Mouse (Mus musculus): ENCODE measurements at regions not wholly inside any gene's neighbourhood (a gene's known extent, or its start where the extent isn't known, plus 50 kb on each side); places are given as distances from the start of the nearest gene placed in this dataset.

DNA sequence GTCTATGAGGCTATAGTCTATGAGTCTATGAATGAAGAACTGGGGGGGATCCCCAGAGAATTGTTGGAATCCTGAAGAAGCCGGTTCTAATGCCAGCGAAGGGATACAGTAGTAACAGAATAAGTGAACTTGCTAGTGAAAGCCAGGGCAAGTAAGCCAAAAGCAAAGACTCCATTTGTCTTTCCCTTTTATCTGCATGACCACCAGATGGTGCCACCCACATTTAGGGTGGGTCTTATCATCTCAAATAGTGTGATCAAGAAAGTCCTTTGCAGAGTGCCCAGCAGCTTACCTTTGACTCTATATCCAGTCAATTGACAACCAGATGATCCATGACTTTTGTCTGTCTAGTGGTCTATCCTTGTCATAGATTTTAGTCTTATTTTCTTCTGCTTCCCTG lies 184.2 kb upstream of the Nmur2 start:
- Histone ChIP-seq H3K27ac (ENCODE audit: low read depth) (no peak overlapping the region), H3K4me1 (replicated peaks; ENCODE audit: control insufficient read depth, insufficient read depth, low read length) (no peaks in the 10 kb centered on the region), H3K27me3 (replicated peaks; ENCODE audit: control insufficient read depth, insufficient read depth, low read length) (no peaks in the 10 kb centered on the region), H3K4me3 (ENCODE audit: low read depth, low read length) (no peak overlapping the region), H3K4me2 (ENCODE audit: low read length) (no peak overlapping the region), H3K9me3 (ENCODE audit: control insufficient read depth, low read length) (no peaks in the 10 kb centered on the region), H3K36me3 (ENCODE audit: control insufficient read depth, insufficient read depth, low read length) (no peaks in the 10 kb centered on the region), H3K9ac (ENCODE audit: low read length) (no peak overlapping the region)
- WGBS, result 84% methylated on average over 2 of the region's 2 CpGs
- no peak for ATAC-seq (replicated peaks; ENCODE audit: low FRiP score, low TSS enrichment, low read depth)
- no peak for DNase-seq (ENCODE audit: low spot score)

DNA sequence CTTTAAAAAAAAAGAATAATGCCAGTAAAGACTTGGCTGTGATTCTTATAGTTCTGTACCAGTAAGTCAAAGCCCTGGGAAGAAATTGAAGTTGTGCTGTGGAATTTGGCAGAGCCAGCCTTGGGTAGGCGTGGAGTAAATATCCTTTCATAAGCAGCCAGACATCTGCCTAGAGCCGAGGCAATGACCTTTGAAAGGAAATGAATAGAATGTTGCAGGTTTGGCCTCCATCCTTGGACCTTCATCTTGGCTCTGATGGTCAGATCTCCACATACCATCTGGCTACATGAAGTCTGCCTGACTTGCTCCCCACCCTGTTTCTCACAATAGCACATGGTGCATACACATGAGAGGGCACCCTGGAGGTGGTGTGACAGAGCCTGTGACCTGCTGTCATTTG lies 174.9 kb upstream of the Nmur2 start:
- 80% methylated on average over 2 of the region's 2 CpGs for WGBS
- H3K36me3 ChIP-seq (ENCODE audit: control insufficient read depth, insufficient read depth, low read length), result no peaks in the 10 kb centered on the region
- H3K27ac ChIP-seq (ENCODE audit: low read depth), result no peak overlapping the region
- no peaks in the 10 kb centered on the region for H3K4me1 ChIP-seq (replicated peaks; ENCODE audit: control insufficient read depth, insufficient read depth, low read length)
- no peaks in the 10 kb centered on the region for H3K9me3 ChIP-seq (ENCODE audit: control insufficient read depth, low read length)
- DNase-seq (ENCODE audit: low spot score) (no peak), ATAC-seq (replicated peaks; ENCODE audit: low FRiP score, low TSS enrichment, low read depth) (no peak)
- no peak overlapping the region for H3K9ac ChIP-seq (ENCODE audit: low read length)
- no peak overlapping the region for H3K4me2 ChIP-seq (ENCODE audit: low read length)
- H3K27me3 ChIP-seq (replicated peaks; ENCODE audit: control insufficient read depth, insufficient read depth, low read length), result no peaks in the 10 kb centered on the region
- H3K4me3 ChIP-seq (ENCODE audit: low read depth, low read length), result no peak overlapping the region

DNA sequence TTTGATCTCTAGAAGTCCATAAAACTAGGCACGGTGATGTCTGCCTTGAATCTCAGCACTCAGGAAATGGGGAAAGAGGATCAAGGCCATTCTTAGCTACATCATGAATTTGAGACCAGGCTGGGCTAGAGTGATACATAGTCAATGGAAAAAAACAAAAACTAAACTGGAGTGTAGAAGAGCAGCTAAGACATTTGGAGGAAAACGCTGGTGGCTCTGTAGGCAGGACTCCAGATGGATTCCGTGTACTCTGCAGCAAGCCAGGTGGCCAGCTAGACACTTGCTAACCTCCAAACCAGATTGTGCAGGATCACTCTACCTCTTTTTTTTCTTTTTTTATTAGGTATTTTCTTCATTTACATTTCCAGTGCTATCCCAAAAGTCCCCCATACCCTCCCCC lies 161.0 kb upstream of the Nmur2 start:
- no peaks in the 10 kb centered on the region for H3K9me3 ChIP-seq (ENCODE audit: control insufficient read depth, low read length)
- 82% methylated on average over 3 of the region's 3 CpGs for WGBS

DNA sequence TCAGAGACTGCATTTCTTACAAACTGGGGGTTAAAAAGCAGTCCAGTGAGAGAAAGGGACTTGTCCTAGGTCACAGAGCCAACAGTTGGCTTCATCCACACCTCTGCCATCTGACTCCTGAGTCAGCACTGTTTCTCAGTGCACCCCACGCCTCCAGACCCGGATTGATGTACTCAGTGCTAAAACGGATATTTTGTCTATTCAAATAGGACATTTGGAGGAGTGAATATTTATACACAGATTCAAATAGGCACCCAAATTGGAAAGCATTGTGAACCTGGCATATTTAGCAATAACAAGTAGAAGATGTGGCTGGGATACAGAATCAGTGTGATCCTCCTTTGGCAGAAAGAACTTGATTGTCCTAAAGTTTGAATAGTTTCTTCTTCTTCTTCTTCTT lies 154.5 kb upstream of the Nmur2 start:
- Histone ChIP-seq H3K27ac (ENCODE audit: low read depth) (no peak overlapping the region), H3K4me3 (ENCODE audit: low read depth, low read length) (no peak overlapping the region), H3K4me2 (ENCODE audit: low read length) (no peak overlapping the region), H3K9ac (ENCODE audit: low read length) (no peak overlapping the region), H3K4me1 (replicated peaks; ENCODE audit: control insufficient read depth, insufficient read depth, low read length) (no peaks in the 10 kb centered on the region), H3K27me3 (replicated peaks; ENCODE audit: control insufficient read depth, insufficient read depth, low read length) (no peaks in the 10 kb centered on the region), H3K9me3 (ENCODE audit: control insufficient read depth, low read length) (no peaks in the 10 kb centered on the region), H3K36me3 (ENCODE audit: control insufficient read depth, insufficient read depth, low read length) (no peaks in the 10 kb centered on the region)
- ATAC-seq (replicated peaks; ENCODE audit: low FRiP score, low TSS enrichment, low read depth) (no peak), DNase-seq (ENCODE audit: low spot score) (no peak)
- 79% methylated on average over 3 of the region's 3 CpGs for WGBS

More for the DNA sequence above, 161.0 kb upstream of the Nmur2 start:
- Histone ChIP-seq H3K4me1 (replicated peaks; ENCODE audit: control insufficient read depth, insufficient read depth, low read length) (no peaks in the 10 kb centered on the region), H3K27me3 (replicated peaks; ENCODE audit: control insufficient read depth, insufficient read depth, low read length) (no peaks in the 10 kb centered on the region), H3K4me3 (ENCODE audit: low read depth, low read length) (no peak overlapping the region), H3K9ac (ENCODE audit: low read length) (no peak overlapping the region), H3K27ac (ENCODE audit: low read depth) (no peak overlapping the region), H3K4me2 (ENCODE audit: low read length) (no peak overlapping the region), H3K36me3 (ENCODE audit: control insufficient read depth, insufficient read depth, low read length) (no peaks in the 10 kb centered on the region)
- DNase-seq (ENCODE audit: low spot score) (no peak), ATAC-seq (replicated peaks; ENCODE audit: low FRiP score, low TSS enrichment, low read depth) (no peak)

DNA sequence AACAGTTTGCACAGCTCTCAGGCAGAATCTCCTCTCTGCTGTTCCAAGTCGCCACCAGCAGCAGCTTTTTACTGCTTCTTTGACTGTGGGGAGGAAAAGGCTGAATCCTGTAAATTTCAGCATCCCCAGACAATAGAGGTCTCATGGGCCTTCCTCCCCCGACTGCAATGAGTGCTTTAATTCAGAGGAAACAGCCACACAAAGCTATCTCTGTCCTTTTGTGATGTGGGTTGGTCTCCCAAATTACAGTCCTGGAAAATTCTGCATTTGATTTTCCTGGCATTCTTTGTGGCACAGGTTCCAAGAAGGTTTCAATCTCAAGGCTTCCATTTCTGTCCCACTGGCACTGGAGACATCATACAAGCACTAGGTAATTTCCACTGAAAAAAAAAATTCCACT lies 152.6 kb upstream of the Nmur2 start:
- H3K4me2 ChIP-seq (ENCODE audit: low read length), result no peak overlapping the region
- DNase-seq (ENCODE audit: low spot score) (no peak), ATAC-seq (replicated peaks; ENCODE audit: low FRiP score, low TSS enrichment, low read depth) (no peak)
- 57% methylated on average over 2 of the region's 2 CpGs for WGBS
- no peaks in the 10 kb centered on the region for H3K9me3 ChIP-seq (ENCODE audit: control insufficient read depth, low read length)
- H3K4me1 ChIP-seq (replicated peaks; ENCODE audit: control insufficient read depth, insufficient read depth, low read length), result no peaks in the 10 kb centered on the region
- no peaks in the 10 kb centered on the region for H3K36me3 ChIP-seq (ENCODE audit: control insufficient read depth, insufficient read depth, low read length)
- no peak overlapping the region for H3K27ac ChIP-seq (ENCODE audit: low read depth)
- H3K9ac ChIP-seq (ENCODE audit: low read length), result no peak overlapping the region
- no peak overlapping the region for H3K4me3 ChIP-seq (ENCODE audit: low read depth, low read length)
- no peaks in the 10 kb centered on the region for H3K27me3 ChIP-seq (replicated peaks; ENCODE audit: control insufficient read depth, insufficient read depth, low read length)

DNA sequence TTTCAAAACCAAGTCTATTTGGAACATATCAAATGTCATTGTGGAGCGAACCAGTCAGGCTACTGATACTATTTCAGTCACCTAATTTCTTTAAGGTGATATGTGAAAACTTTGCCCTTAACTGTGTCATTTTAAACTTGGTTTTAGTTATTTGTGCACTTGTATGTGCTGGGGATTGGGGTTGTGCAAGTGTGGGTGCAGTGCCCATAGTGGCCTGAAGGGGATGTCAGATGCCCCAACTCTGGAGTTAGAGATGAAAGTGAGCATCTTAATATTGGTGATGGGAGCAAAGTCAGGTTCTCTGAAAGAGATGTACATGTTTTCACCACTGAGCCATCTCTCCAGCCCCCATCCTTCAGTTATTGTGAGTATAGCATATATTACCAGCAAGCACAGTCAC lies 133.1 kb upstream of the Nmur2 start:
- Histone ChIP-seq H3K4me2 (ENCODE audit: low read length) (no peak overlapping the region), H3K9me3 (ENCODE audit: control insufficient read depth, low read length) (no peaks in the 10 kb centered on the region), H3K9ac (ENCODE audit: low read length) (no peak overlapping the region), H3K36me3 (ENCODE audit: control insufficient read depth, insufficient read depth, low read length) (no peaks in the 10 kb centered on the region), H3K27ac (ENCODE audit: low read depth) (no peak overlapping the region), H3K4me3 (ENCODE audit: low read depth, low read length) (no peak overlapping the region), H3K4me1 (replicated peaks; ENCODE audit: control insufficient read depth, insufficient read depth, low read length) (no peaks in the 10 kb centered on the region), H3K27me3 (replicated peaks; ENCODE audit: control insufficient read depth, insufficient read depth, low read length) (no peaks in the 10 kb centered on the region)
- DNase-seq (ENCODE audit: low spot score), result no peak
- ATAC-seq (replicated peaks; ENCODE audit: low FRiP score, low TSS enrichment, low read depth), result no peak
- 92% methylated on average over 1 of the region's 1 CpGs for WGBS

DNA sequence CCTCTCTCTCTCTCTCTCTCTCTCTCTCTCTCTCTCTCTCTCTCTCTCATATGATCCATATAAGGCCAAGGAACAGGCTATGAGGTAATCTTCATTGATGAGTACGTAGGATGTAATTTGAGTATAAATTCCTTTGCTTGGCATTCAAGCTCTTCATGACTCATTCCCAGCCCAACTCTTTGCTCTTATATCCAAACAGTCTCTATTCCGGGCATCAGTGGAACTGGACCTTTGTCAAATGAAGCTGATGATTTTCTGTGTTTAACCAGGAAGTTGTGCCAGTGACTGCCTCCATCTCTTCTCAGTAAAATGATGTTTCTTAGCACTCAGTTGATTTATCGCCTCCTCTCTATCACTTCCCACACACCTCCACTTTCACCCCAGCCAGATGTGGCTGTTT lies 132.4 kb upstream of the Nmur2 start:
- H3K4me1 ChIP-seq (replicated peaks; ENCODE audit: control insufficient read depth, insufficient read depth, low read length), result no peaks in the 10 kb centered on the region
- DNase-seq (ENCODE audit: low spot score) (no peak), ATAC-seq (replicated peaks; ENCODE audit: low FRiP score, low TSS enrichment, low read depth) (no peak)
- no peaks in the 10 kb centered on the region for H3K27me3 ChIP-seq (replicated peaks; ENCODE audit: control insufficient read depth, insufficient read depth, low read length)
- H3K9me3 ChIP-seq (ENCODE audit: control insufficient read depth, low read length), result no peaks in the 10 kb centered on the region
- H3K4me2 ChIP-seq (ENCODE audit: low read length), result no peak overlapping the region
- no peaks in the 10 kb centered on the region for H3K36me3 ChIP-seq (ENCODE audit: control insufficient read depth, insufficient read depth, low read length)
- no peak overlapping the region for H3K27ac ChIP-seq (ENCODE audit: low read depth)
- no peak overlapping the region for H3K4me3 ChIP-seq (ENCODE audit: low read depth, low read length)
- H3K9ac ChIP-seq (ENCODE audit: low read length), result no peak overlapping the region
- 74% methylated on average over 3 of the region's 3 CpGs for WGBS

DNA sequence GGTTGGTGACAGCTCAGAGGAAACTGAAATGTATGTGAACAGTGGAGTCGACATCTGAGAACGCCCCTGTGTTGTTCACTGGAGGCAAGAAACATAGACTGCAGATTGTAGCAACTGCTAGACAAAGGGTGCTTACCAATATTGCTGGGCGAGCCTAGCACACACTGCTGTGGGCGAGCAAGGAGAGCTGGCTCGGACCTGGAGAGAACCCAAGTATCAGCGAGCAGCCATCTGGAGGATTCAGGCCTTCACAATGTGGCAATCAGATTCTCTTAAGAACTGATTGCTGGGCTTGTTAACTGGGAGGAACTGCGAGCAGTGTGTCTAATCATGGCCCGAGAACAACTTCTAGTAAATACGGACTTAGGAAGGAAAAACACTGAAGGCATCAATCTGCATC lies 128.8 kb upstream of the Nmur2 start:
- no peak overlapping the region for H3K4me2 ChIP-seq (ENCODE audit: low read length)
- 82% methylated on average over 9 of the region's 9 CpGs for WGBS
- H3K27me3 ChIP-seq (replicated peaks; ENCODE audit: control insufficient read depth, insufficient read depth, low read length), result no peaks in the 10 kb centered on the region
- DNase-seq (ENCODE audit: low spot score) (no peak), ATAC-seq (replicated peaks; ENCODE audit: low FRiP score, low TSS enrichment, low read depth) (no peak)
- H3K4me1 ChIP-seq (replicated peaks; ENCODE audit: control insufficient read depth, insufficient read depth, low read length), result no peaks in the 10 kb centered on the region
- no peak overlapping the region for H3K9ac ChIP-seq (ENCODE audit: low read length)
- no peaks in the 10 kb centered on the region for H3K9me3 ChIP-seq (ENCODE audit: control insufficient read depth, low read length)
- H3K27ac ChIP-seq (ENCODE audit: low read depth), result no peak overlapping the region
- no peak overlapping the region for H3K4me3 ChIP-seq (ENCODE audit: low read depth, low read length)
- H3K36me3 ChIP-seq (ENCODE audit: control insufficient read depth, insufficient read depth, low read length), result no peaks in the 10 kb centered on the region

DNA sequence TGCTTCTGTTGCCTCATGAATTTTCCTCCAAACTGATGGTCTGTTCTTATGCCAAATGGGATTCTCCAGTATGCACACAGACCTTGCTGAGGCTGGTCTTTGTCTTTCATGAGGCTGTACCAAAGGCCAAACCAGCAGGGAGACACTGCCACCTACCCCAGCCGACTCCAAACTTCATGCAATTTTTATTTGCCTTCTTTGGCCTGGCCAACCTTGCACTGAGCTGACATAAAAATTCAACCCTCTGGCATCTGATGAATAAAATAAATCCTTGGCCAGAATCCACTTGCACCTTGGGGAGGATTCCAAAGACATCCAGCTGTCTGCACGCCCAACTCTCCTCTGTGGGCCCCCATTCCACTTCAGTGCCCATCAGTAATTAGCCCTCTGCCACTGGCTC lies 126.0 kb upstream of the Nmur2 start:
- Histone ChIP-seq H3K27ac (ENCODE audit: low read depth) (no peak overlapping the region), H3K9ac (ENCODE audit: low read length) (no peak overlapping the region), H3K4me3 (ENCODE audit: low read depth, low read length) (no peak overlapping the region), H3K4me2 (ENCODE audit: low read length) (no peak overlapping the region), H3K36me3 (ENCODE audit: control insufficient read depth, insufficient read depth, low read length) (no peaks in the 10 kb centered on the region), H3K27me3 (replicated peaks; ENCODE audit: control insufficient read depth, insufficient read depth, low read length) (no peaks in the 10 kb centered on the region), H3K4me1 (replicated peaks; ENCODE audit: control insufficient read depth, insufficient read depth, low read length) (no peaks in the 10 kb centered on the region), H3K9me3 (ENCODE audit: control insufficient read depth, low read length) (no peaks in the 10 kb centered on the region)
- WGBS, result 73% methylated on average over 2 of the region's 2 CpGs
- ATAC-seq (replicated peaks; ENCODE audit: low FRiP score, low TSS enrichment, low read depth) (no peak), DNase-seq (ENCODE audit: low spot score) (no peak)
